Mouse (Mus musculus) heart, embryonic 14.5 days (tissue): Measurements from ENCODE around the gene Fnbp1. TPM values are rescaled to one million over a fixed set of nuclear protein-coding genes. Genes with fewer than 3 reads are reported as not detected.
A peak's percentile ranks its signal among the peaks of the same experiment; 100 is the strongest.

Experiments used
- ATAC-seq: fragments of 200-750 bp; cut with Nextera tagmentation; 2 replicates; pipeline ENCODE4 v1.8.0; 2017; ENCODE audit warnings: low read depth, moderate TSS enrichment; ENCODE audit not compliant: insufficient number of reproducible peaks, insufficient read depth, low FRiP score
- H3K27ac ChIP-seq, 2 experiments: fragments of 200-500 bp in 1 of 2; fragments of 300-500 bp in 1 of 2; sonication (generic) in 1 of 2; replicated peaks in 1 of 2; 2 replicates each; pipeline ENCODE4 v1.5.1; 2012 to 2014; ENCODE audit warnings: low read depth in 2 of 2, low read length in 2 of 2, control low read depth in 1 of 2, mild to moderate bottlenecking in 1 of 2, mixed read lengths in 1 of 2; ENCODE audit not compliant: control insufficient read depth in 1 of 2, insufficient read depth in 1 of 2
- H3K27me3 ChIP-seq: fragments of 300-500 bp; sonication (generic); 2 replicates; pipeline ENCODE4 v1.6.1; 2014; ENCODE audit warnings: mild to moderate bottlenecking, low read length, control low read depth; ENCODE audit not compliant: control insufficient read depth, insufficient read depth
- H3K36me3 ChIP-seq: fragments of 300-500 bp; sonication (generic); 2 replicates; pipeline ENCODE4 v1.6.1; 2014; ENCODE audit warnings: mild to moderate bottlenecking, control low read depth, low read length, mixed read lengths; ENCODE audit not compliant: control insufficient read depth, insufficient read depth
- H3K4me1 ChIP-seq, 2 experiments: fragments of 200-500 bp in 1 of 2; fragments of 300-500 bp in 1 of 2; sonication (generic) in 1 of 2; 2 replicates each; pipeline ENCODE4 v1.6.1; 2012 to 2014; ENCODE audit warnings: low read length in 2 of 2, control low read depth in 1 of 2, mixed read lengths in 1 of 2; ENCODE audit not compliant: control insufficient read depth in 2 of 2, insufficient read depth in 2 of 2
- H3K4me2 ChIP-seq: fragments of 300-500 bp; sonication (generic); 2 replicates; pipeline ENCODE4 v1.6.1; 2014; ENCODE audit warnings: mild to moderate bottlenecking, low read length
- H3K4me3 ChIP-seq, 2 experiments: fragments of 200-500 bp in 1 of 2; fragments of 300-500 bp in 1 of 2; sonication (generic) in 1 of 2; 2 replicates each; pipeline ENCODE4 v1.5.1; 2012 to 2014; ENCODE audit warnings: low read length in 2 of 2, mild to moderate bottlenecking in 2 of 2, control low read depth in 1 of 2, low read depth in 1 of 2, moderate library complexity in 1 of 2; ENCODE audit not compliant: control insufficient read depth in 1 of 2, insufficient read depth in 1 of 2
- H3K9ac ChIP-seq: fragments of 300-500 bp; sonication (generic); 2 replicates; pipeline ENCODE4 v1.6.1; 2014; ENCODE audit warnings: mild to moderate bottlenecking, low read length
- H3K9me3 ChIP-seq: fragments of 300-500 bp; sonication (generic); 2 replicates; pipeline ENCODE4 v1.6.1; 2016; ENCODE audit warnings: low read length, control low read depth; ENCODE audit not compliant: control insufficient read depth
- WGBS: fragments of 180-500 bp; shearing (Covaris S2); extraction: QIAGEN DNeasy Blood & Tissue Kit; methylation state at CpG from one replicate; pipeline ENCODE4 v1.1.7; 2014; 5-methylcytosine and 5-hydroxymethylcytosine counted together
- polyA plus RNA-seq: library from polyadenylated mRNA; unstranded; fragments of >200 nt; fragmentation: Nextera tagmentation; extraction: Ambion mirVana; gene quantifications from 2 replicates; pipeline ENCODE4 v1.2.1, GENCODE M21; 2014

Gene Fnbp1
- polyA plus RNA-seq, 1 experiment from 2014 or later = 19.4 TPM

DNA sequence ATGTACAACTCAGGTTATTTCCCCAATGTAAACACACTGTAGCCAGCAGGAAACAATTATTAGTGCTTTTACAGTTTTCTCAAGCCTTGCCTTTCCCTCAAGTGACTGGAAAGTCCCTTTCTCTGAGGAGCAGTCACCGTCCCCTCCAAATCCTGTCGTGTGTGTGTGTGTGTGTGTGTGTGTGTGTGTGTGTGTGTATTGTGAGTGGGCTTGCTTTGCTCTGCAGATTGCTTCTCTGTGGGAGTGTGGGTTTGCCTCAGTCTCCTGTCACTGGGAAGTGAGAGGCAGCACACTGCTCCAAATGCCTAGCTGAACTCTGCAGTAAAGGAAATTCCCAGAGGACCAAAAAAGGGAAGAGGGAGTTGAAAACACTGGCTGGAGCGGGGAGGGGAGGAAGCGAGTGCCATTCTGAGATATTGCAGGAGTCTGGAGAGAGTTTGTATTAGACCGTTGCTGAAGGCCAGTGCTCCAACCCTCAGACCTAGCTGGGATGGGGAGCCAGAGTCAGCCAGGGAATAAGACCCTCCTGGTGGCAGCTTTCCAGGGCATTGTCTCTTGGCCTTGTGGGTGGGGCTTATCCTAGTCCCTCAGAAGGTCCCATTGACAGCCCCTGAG is 23.1 kb upstream of the Fnbp1 start:
- no peaks in the 10 kb centered on the region for H3K27me3 ChIP-seq
- peaks cover 35% of the 10 kb centered on the region for H3K36me3 ChIP-seq
- 11% methylated on average over 5 of the region's 5 CpGs for WGBS
- peak overlapping the region; percentile 90 to 93 for H3K27ac ChIP-seq
- H3K4me3 ChIP-seq = no peak overlapping the region
- no peaks in the 10 kb centered on the region for H3K9me3 ChIP-seq
- H3K4me1 ChIP-seq = peaks cover 29 to 37% of the 10 kb centered on the region in 2 experiments
- ATAC-seq = peak; percentile 77
- H3K4me2 ChIP-seq = peak overlapping the region; percentile 16; the same call in 1 of the 2 replicates
- H3K9ac ChIP-seq = peak overlapping the region; percentile 51

DNA sequence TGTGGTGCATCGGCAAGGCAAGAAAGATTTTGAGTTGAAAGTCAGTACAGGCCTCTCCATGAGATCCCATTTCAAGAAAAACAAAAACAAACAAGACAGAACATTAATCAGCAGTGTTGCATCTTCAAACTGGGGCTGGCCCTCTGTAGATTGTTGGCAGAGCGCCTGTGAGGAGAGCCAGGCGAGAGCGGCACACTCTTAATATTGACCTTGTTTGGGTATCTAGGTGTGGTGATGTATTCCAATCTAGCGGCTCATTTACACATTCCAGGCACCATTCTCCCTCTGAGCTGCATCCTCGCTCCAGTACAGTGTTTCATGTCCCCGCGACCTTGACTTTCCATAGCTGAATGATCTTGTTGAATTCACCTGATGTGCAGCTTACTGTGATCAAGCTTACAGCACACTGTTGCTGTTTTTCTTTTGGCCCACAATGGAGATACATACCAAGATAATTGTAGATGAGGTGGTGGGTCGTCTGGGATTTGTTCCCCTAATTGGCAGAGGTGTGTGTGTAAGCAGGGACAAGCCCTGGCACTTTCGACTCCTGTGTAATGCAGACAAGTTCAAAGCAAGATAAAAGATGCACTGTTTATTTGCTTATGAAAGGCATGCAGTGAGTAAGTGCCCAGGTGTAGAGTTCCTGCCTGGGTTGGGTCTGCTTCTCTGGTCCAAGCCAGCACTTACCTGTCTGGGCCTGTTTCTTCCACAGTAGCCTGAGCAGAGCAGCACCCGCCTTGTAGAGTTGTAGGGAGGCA is 21.7 kb upstream of the Fnbp1 start:
- Histone ChIP-seq H3K36me3 (peaks cover 20% of the 10 kb centered on the region), H3K4me1 (peaks cover 29 to 39% of the 10 kb centered on the region in 2 experiments)

GRCm38 (mm10) chr2:31161620-31162019 is 19.8 kb upstream of the Fnbp1 start:
- no peak overlapping the region for H3K9ac ChIP-seq
- peaks cover 1% of the 10 kb centered on the region for H3K36me3 ChIP-seq
- no peak overlapping the region for H3K4me3 ChIP-seq
- peaks cover 29 to 47% of the 10 kb centered on the region in 2 experiments for H3K4me1 ChIP-seq
- no peak for ATAC-seq
- H3K9me3 ChIP-seq = no peaks in the 10 kb centered on the region
- 0 out of 4 replicates have a peak overlapping the region, but pooled peaks of 1 of the 2 experiments have one; percentile 33 for H3K27ac ChIP-seq
- no peak overlapping the region for H3K4me2 ChIP-seq
- H3K27me3 ChIP-seq = no peaks in the 10 kb centered on the region
- WGBS = 85% methylated on average over 4 of the region's 4 CpGs

More for the DNA sequence above, 21.7 kb upstream of the Fnbp1 start:
- ATAC-seq = no peak
- 44% methylated on average over 11 of the region's 11 CpGs for WGBS
- 0 out of 2 replicates have a peak overlapping the region, but pooled peaks have one; percentile 1 for H3K4me2 ChIP-seq
- H3K4me3 ChIP-seq = no peak overlapping the region
- H3K27ac ChIP-seq = peak overlapping the region; percentile 90 to 93
- no peaks in the 10 kb centered on the region for H3K27me3 ChIP-seq
- H3K9me3 ChIP-seq = no peaks in the 10 kb centered on the region
- H3K9ac ChIP-seq = peak overlapping the region; percentile 44; the same call in 1 of the 2 replicates

DNA sequence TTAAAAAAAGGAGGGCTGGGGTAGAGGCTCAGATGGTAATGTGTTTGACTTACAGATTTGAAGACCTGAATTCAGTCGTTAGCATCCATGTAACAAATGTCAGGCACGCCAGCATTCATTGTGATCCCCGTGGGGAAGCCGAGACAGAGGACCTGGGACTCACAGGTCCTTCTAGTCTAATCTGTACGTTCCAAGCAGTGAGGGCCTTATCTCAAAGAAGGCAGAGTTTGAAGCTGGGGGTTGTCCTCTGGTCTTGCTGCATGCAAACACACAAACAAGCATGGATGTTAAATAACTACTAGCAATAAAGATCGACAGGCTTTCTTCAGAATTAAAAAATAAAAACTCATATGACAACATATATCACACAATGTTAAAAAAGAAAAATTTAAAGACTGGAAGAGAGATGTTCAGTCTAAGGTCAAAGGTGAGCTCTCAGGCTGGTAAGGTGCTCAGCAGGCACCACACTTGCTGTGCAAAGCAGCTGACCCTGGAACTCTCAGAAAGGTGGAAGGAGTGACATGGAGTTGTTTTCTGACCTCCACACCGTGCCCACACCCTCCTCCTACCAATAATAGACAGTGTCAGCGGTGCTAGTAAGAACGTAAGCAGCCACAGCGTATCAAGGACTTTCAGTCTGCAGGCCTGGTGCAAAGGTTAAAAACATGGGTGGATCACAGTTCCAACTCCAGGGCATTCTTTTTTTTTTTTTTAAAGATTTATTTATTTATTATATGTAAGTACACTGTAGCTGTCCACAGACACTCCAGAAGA is 18.5 kb upstream of the Fnbp1 start:
- no peak for ATAC-seq
- Histone ChIP-seq H3K27ac (no peak overlapping the region), H3K4me2 (no peak overlapping the region), H3K9ac (no peak overlapping the region), H3K36me3 (no peaks in the 10 kb centered on the region; the same call in 1 of the 2 replicates), H3K9me3 (no peaks in the 10 kb centered on the region), H3K27me3 (no peaks in the 10 kb centered on the region), H3K4me3 (no peak overlapping the region), H3K4me1 (peaks cover 25 to 45% of the 10 kb centered on the region in 2 experiments)
- 60% methylated on average over 10 of the region's 10 CpGs for WGBS

DNA sequence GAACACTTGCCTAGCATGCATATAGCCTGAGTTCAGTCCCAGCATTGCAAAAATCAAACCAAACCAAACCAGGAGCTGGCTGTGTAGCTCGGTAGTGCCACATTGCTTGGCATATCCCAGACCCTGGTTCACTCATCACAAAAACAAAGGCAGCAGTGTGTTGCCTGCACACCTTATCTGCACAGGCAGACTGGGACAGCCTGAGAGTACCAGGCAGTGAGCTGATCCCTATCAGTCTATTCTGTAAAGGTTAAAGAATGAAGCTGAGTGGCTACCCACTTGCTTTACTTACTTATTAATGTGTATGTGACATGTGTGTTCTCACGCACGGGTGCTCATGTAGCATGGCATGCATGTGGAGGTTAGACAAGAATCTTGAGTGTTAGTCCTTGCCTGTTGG is 15.0 kb upstream of the Fnbp1 start:
- Histone ChIP-seq H3K9ac (no peak overlapping the region), H3K4me1 (peaks cover 2 to 32% of the 10 kb centered on the region in 2 experiments; a peak in 3 of 4 replicates), H3K27me3 (no peaks in the 10 kb centered on the region), H3K4me2 (no peak overlapping the region), H3K9me3 (no peaks in the 10 kb centered on the region), H3K36me3 (no peaks in the 10 kb centered on the region; the same call in 1 of the 2 replicates), H3K27ac (no peak overlapping the region), H3K4me3 (no peak overlapping the region)
- no peak for ATAC-seq
- 54% methylated on average over 3 of the region's 3 CpGs for WGBS

DNA sequence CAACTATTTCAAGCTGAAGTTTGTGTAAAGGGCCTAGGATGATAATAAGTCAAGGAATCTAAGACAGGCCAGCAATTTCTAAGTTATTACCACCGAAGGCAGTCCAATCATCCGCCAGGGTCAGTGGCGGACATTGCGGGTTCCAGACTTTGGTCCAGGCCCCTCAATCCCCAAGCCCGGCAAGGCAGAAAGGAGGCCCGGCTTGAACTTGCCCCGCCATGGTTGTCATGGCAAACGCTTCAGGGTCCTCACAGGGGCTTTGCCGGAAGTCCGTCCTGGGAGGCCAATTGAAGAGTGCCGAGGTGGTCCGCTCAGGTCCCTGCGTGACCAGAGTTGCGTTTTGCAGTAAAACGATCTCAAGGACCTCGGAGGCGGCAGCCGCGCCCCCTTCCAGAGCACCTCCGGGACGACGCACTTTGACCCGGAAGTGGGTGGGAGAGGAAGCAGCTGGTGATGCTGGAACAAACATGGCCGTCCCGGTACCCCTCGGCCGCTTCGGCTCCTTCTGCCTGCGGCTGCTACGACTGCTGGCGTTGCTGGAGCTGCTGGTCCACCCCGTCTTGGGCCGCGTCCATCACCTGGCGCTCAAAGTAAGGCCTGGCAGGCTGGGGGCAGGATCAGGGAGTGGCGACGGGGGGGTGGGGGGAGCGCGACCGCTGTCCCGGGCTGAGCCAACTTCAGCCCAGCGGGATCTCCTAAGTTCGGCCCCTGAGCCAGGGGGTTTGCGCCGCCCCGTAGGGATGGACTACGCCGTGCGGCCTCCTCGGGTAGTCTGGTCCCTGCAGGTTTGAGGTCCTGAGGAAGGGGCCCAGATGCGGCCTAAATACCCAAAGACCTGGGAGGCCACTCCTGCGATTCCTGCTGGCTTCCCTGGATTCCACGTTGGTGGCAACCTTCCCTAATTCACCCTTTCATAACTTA is 10.3 kb upstream of the Fnbp1 start, which contains the start of gene Gpr107:
TSS of gene Gpr107 (plus strand) at position 425 of the 921 bp plus-strand sequence.
- WGBS = under 1% methylated on average over 53 of the region's 53 CpGs

More for the DNA sequence above, 10.3 kb upstream of the Fnbp1 start, which contains the start of gene Gpr107:
- Histone ChIP-seq H3K36me3 (peaks cover 37% of the 10 kb centered on the region), H3K27ac (peak within 1 kb of the TSS; percentile 49 to 82; a peak in 2 of 4 replicates), H3K9me3 (no peaks in the 10 kb centered on the region), H3K4me3 (peak within 1 kb of the TSS; percentile 85 to 98), H3K4me1 (peaks cover 2 to 26% of the 10 kb centered on the region in 2 experiments; a peak in 3 of 4 replicates), H3K9ac (peak within 1 kb of the TSS; percentile 95), H3K4me2 (peak within 1 kb of the TSS; percentile 93), H3K27me3 (no peaks in the 10 kb centered on the region)
- ATAC-seq = peak; percentile 51; the same call in 1 of the 2 replicates
